Mouse (Mus musculus): ENCODE data around the gene Hipk3. TPM values are rescaled to one million over a fixed set of nuclear protein-coding genes. Genes with fewer than 3 reads are reported as not detected.
A peak's percentile ranks its signal among the peaks of the same experiment; 100 is the strongest.

Gene Hipk3
- polyA plus RNA-seq, 2 experiments from 2014 or later = 6.5 to 15.7 TPM

GRCm38 (mm10) chr2:104471161-104471560, 23.1 kb downstream of the Hipk3 start:
- ATAC-seq = no peak

GRCm38 (mm10) chr2:104470536-104470935, 23.7 kb downstream of the Hipk3 start:
- ATAC-seq = no peak

- ATAC-seq = no peak
These were observed 25.8 kb downstream of the Hipk3 start for GRCm38 (mm10) chr2:104468419-104468818.

GRCm38 (mm10) chr2:104466908-104467616, 27.2 kb downstream of the Hipk3 start:
- ATAC-seq = no peak

GRCm38 (mm10) chr2:104465639-104466430, 28.4 kb downstream of the Hipk3 start:
- ATAC-seq = no peak

GRCm38 (mm10) chr2:104460021-104460420, 34.2 kb downstream of the Hipk3 start:
- ATAC-seq = no peak

- ATAC-seq = peak; percentile 71
These were observed 35.5 kb downstream of the Hipk3 start for GRCm38 (mm10) chr2:104458569-104459332.

GRCm38 (mm10) chr2:104457106-104457505, 37.1 kb downstream of the Hipk3 start:
- no peak for ATAC-seq

- ATAC-seq = no peak
These were observed 43.6 kb downstream of the Hipk3 start for GRCm38 (mm10) chr2:104450685-104451084.

- ATAC-seq = no peak
These were observed 45.1 kb downstream of the Hipk3 start for GRCm38 (mm10) chr2:104449191-104449590.

- ATAC-seq = no peak
These were observed 46.0 kb downstream of the Hipk3 start for GRCm38 (mm10) chr2:104448201-104448600.

- ATAC-seq = no peak
These were observed 48.2 kb downstream of the Hipk3 start for GRCm38 (mm10) chr2:104446016-104446415.

GRCm38 (mm10) chr2:104444776-104445175, 49.5 kb downstream of the Hipk3 start:
- ATAC-seq = peak; percentile 95

- no peak for ATAC-seq
These were observed 51.9 kb downstream of the Hipk3 start for GRCm38 (mm10) chr2:104442341-104442740.

- no peak for ATAC-seq
These were observed 58.0 kb downstream of the Hipk3 start for GRCm38 (mm10) chr2:104436226-104436625.

- ATAC-seq = no peak
These were observed 63.2 kb downstream of the Hipk3 start for GRCm38 (mm10) chr2:104431067-104431466.

- ATAC-seq = no peak
These were observed 63.7 kb downstream of the Hipk3 start for GRCm38 (mm10) chr2:104430566-104430965.

- no peak for ATAC-seq
These were observed 68.1 kb downstream of the Hipk3 start for GRCm38 (mm10) chr2:104426112-104426511.

GRCm38 (mm10) chr2:104422230-104422629, 72.0 kb downstream of the Hipk3 start:
- ATAC-seq = peak; percentile 62

- ATAC-seq = no peak
These were observed 73.4 kb downstream of the Hipk3 start for GRCm38 (mm10) chr2:104420805-104421204.

- ATAC-seq = no peak
These were observed 74.2 kb downstream of the Hipk3 start for GRCm38 (mm10) chr2:104419999-104420398.

- no peak for ATAC-seq
These were observed 74.8 kb downstream of the Hipk3 start for GRCm38 (mm10) chr2:104419411-104419810.

- no peak for ATAC-seq
These were observed 81.2 kb downstream of the Hipk3 start for GRCm38 (mm10) chr2:104413011-104413410.

All from CD4-positive, CD25-positive, alpha-beta regulatory T cell, adult 4 months (primary cell).